Mouse (Mus musculus) myocyte (in vitro differentiated cells): ENCODE data around the gene Lamc1. TPM values are rescaled to one million over a fixed set of nuclear protein-coding genes. Genes with fewer than 3 reads are reported as not detected.

Source experiments
- H3K27me3 ChIP-seq: one replicate; pipeline ENCODE4 v1.6.1; 2011; ENCODE audit not compliant: control insufficient read depth, insufficient read depth, insufficient read length
- H3K36me3 ChIP-seq: one replicate; pipeline ENCODE4 v1.6.1; 2011; ENCODE audit not compliant: control insufficient read depth, insufficient read depth
- H3K4me2 ChIP-seq: one replicate; pipeline ENCODE4 v1.6.1; 2011; ENCODE audit warnings: low read depth, control low read depth
- H3K4me3 ChIP-seq: one replicate; pipeline ENCODE4 v1.5.1; 2011; ENCODE audit warnings: mild to moderate bottlenecking, control low read depth, moderate library complexity
- H3K79me2 ChIP-seq: one replicate; pipeline ENCODE4 v1.6.1; 2011; ENCODE audit not compliant: control insufficient read depth, insufficient read depth
- H3ac ChIP-seq: one replicate; pipeline ENCODE4 v1.6.1; 2011; ENCODE audit not compliant: control insufficient read depth, insufficient read length
- CEBPB ChIP-seq: IDR thresholded peaks from 2 replicates; pipeline ENCODE4 v1.6.1; 2011; ENCODE audit warnings: mild to moderate bottlenecking, moderate library complexity; ENCODE audit not compliant: poor library complexity, insufficient read depth, severe bottlenecking
- E2F4 ChIP-seq: IDR thresholded peaks from one replicate; pipeline ENCODE4 v1.6.1; 2011; ENCODE audit warnings: mild to moderate bottlenecking, control low read depth, moderate library complexity; ENCODE audit not compliant: insufficient read depth
- MAX ChIP-seq: IDR thresholded peaks from one replicate; pipeline ENCODE4 v1.6.1; 2011; ENCODE audit warnings: low read depth, mild to moderate bottlenecking, control low read depth
- MYOD1 ChIP-seq, 3 experiments: IDR thresholded peaks; one replicate each; pipeline ENCODE4 v1.6.1; 2011; ENCODE audit warnings: control low read depth in 2 of 3, low read depth in 2 of 3, mild to moderate bottlenecking in 2 of 3, moderate library complexity in 1 of 3; ENCODE audit not compliant: insufficient read length in 2 of 3, control insufficient read depth in 1 of 3
- MYOG ChIP-seq, 3 experiments: IDR thresholded peaks; one replicate each; pipeline ENCODE4 v1.6.1; 2011; ENCODE audit warnings: control low read depth in 2 of 3, low read depth in 2 of 3, mild to moderate bottlenecking in 2 of 3; ENCODE audit not compliant: insufficient read length in 2 of 3, control insufficient read depth in 1 of 3, insufficient read depth in 1 of 3
- POLR2A ChIP-seq: IDR thresholded peaks from one replicate; pipeline ENCODE4 v1.6.1; 2011; ENCODE audit warnings: low read depth, mild to moderate bottlenecking, control low read depth, moderate library complexity; ENCODE audit not compliant: insufficient read length
- POLR2AphosphoS2 ChIP-seq: IDR thresholded peaks from one replicate; pipeline ENCODE4 v1.6.1; 2011; ENCODE audit warnings: low read depth, control low read depth; ENCODE audit not compliant: insufficient read length
- REST ChIP-seq: IDR thresholded peaks from one replicate; pipeline ENCODE4 v1.6.1; 2011; ENCODE audit warnings: mild to moderate bottlenecking, control low read depth, moderate library complexity; ENCODE audit not compliant: insufficient read depth, insufficient read length
- SRF ChIP-seq: IDR thresholded peaks from one replicate; pipeline ENCODE4 v1.6.1; 2011; ENCODE audit warnings: low read depth; ENCODE audit not compliant: control insufficient read depth, insufficient read length
- TCF12 ChIP-seq: IDR thresholded peaks from one replicate; pipeline ENCODE4 v1.6.1; 2011; ENCODE audit warnings: mild to moderate bottlenecking, control low read depth; ENCODE audit not compliant: poor library complexity, insufficient read depth, severe bottlenecking
- TCF3 ChIP-seq: IDR thresholded peaks from one replicate; pipeline ENCODE4 v1.6.1; 2011; ENCODE audit warnings: low read depth, control low read depth; ENCODE audit not compliant: insufficient read length
- USF1 ChIP-seq: IDR thresholded peaks from one replicate; pipeline ENCODE4 v1.6.1; 2011; ENCODE audit warnings: low read depth, mild to moderate bottlenecking, control low read depth, moderate library complexity
- polyA plus RNA-seq: library from polyadenylated mRNA; unstranded; fragments of >200 nt; fragmentation: generic; extraction: Trizol; gene quantifications from one replicate; pipeline ENCODE4 v1.2.1, GENCODE M21; 2012; ENCODE audit warnings: missing spikeins

Gene Lamc1
- polyA plus RNA-seq, 1 experiment, result 50.9 TPM

DNA sequence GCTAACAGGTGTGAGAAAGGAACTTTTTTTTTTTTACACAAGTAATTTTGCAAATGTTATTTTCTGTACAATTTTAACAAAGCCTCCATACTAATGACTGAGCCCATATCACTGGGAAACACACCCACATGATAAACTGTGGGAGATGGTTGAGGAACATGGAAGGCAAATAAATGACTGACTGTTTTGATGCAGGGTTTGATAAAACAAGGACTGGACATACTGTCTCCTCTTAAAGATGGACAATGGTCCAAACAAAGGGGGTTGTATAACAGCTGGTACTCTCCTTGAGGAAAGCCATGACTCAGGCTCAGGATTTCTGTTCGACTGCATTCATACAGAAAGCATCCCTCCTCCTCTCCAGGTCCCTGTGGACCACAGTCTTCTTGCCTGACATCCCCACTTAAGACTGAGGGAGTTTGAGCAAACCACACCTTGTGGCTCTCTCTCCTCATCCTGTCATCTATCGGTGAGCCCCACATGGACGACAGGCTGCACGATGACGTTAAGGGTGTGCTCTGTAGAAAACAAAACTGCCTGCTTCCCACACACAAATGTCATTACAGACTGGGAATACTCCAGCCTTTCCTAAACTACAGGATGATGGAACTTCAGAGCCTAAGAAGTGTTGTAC lies 50.1 kb downstream of the Lamc1 start:
- no peak for TF ChIP-seq REST
- H3K36me3 ChIP-seq, result no peaks in the 10 kb centered on the region
- no peaks in the 10 kb centered on the region for H3K27me3 ChIP-seq
- H3K4me3 ChIP-seq, result no peak overlapping the region
- H3K79me2 ChIP-seq, result peaks cover 75% of the 10 kb centered on the region
- no peak overlapping the region for H3ac ChIP-seq
- no peak overlapping the region for H3K4me2 ChIP-seq

DNA sequence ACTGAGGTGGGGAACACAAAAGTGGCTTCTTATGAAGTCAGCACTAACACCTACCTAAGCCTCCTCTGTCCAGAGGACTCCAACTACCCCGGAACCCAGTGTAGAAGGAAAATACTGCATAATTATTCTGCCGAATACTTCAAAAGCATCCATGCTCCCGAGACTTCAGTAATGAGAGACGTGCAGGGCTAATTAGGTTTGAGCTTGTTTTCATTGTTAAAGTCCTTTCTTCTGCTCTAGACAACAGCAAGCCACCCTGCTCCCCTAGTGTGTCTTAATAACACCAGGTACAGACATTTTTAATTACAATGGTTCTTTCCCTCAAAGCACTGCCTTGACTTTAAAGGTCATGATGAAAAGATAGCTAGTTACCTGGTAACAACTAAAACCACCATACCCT lies 51.1 kb downstream of the Lamc1 start:
- no peak overlapping the region for H3K4me3 ChIP-seq
- H3K79me2 ChIP-seq, result peaks cover 66% of the 10 kb centered on the region
- TF ChIP-seq SRF, result no peak
- no peak for TF ChIP-seq MYOG (IDR thresholded peaks at IDR 0.05; ENCODE audit: control insufficient read depth in 1 of 3, insufficient read depth in 1 of 3, insufficient read length in 2 of 3, low read depth in 2 of 3)
- no peak for TF ChIP-seq REST
- no peak for TF ChIP-seq POLR2AphosphoS2
- no peak for TF ChIP-seq TCF12
- TF ChIP-seq MAX, result no peak
- no peak for TF ChIP-seq E2F4
- TF ChIP-seq TCF3, result no peak
- no peaks in the 10 kb centered on the region for H3K27me3 ChIP-seq
- no peak overlapping the region for H3K4me2 ChIP-seq
- H3ac ChIP-seq, result no peak overlapping the region
- no peaks in the 10 kb centered on the region for H3K36me3 ChIP-seq

DNA sequence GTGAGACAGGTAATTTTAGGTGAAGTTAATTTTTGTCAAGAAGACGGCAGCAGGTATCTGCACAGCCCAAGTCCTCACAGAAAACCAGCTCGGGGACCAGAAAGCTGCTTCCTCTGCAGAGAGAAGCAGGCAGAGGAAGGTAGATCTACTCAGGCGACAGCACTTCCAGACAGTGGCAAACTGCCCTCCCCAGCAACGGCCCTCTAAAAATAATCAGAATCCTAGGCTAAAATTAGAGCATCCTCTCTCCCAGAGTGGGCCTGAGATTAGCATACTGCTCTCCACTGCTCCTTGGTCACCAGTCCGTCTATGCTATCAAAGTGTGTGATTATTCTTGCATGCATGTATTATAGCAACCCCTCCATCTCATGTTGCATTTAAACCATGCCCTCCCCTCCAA lies 52.2 kb downstream of the Lamc1 start:
- Histone ChIP-seq H3K4me2 (no peak overlapping the region), H3ac (no peak overlapping the region), H3K27me3 (no peaks in the 10 kb centered on the region), H3K4me3 (no peak overlapping the region), H3K36me3 (no peaks in the 10 kb centered on the region), H3K79me2 (peaks cover 61% of the 10 kb centered on the region)
- TF ChIP-seq MYOD1 (IDR thresholded peaks at IDR 0.05; ENCODE audit: control insufficient read depth in 1 of 3, insufficient read length in 2 of 3, low read depth in 2 of 3) (no peak), SRF (no peak), REST (no peak), POLR2A (no peak), E2F4 (no peak), MAX (no peak), CEBPB (no peak), TCF12 (no peak), MYOG (IDR thresholded peaks at IDR 0.05; ENCODE audit: control insufficient read depth in 1 of 3, insufficient read depth in 1 of 3, insufficient read length in 2 of 3, low read depth in 2 of 3) (no peak), USF1 (no peak), POLR2AphosphoS2 (no peak), TCF3 (no peak)

DNA sequence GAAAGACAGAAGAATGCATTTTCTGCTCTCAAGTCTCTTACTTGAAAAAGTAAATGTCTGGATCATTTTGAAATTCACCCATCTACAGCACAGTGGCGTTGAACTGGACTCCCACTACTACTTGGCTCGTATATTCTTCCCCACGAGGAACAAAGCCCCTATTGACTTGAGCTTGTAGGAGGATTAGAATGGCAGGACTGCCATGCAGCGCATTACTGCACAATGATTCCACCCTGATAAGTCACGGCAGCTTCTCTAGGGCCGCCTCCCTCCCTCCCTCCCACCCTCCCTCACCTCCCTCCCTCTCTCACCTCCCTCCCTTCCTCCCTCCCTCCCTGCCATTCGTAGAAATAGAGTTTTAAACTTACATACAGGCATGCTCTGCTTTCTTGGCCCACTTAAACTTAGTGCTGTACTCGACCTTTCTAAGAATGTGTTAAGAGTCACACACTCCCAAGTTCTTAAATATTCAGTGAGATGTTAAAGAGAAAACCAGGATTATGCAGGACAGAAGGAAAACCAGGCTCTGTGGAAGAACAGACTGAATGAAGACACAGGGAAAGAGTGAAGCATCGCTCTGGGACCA lies 54.5 kb downstream of the Lamc1 start:
- Histone ChIP-seq H3K36me3 (no peaks in the 10 kb centered on the region), H3K79me2 (peaks cover 50% of the 10 kb centered on the region), H3K27me3 (no peaks in the 10 kb centered on the region), H3K4me3 (no peak overlapping the region), H3K4me2 (no peak overlapping the region), H3ac (no peak overlapping the region)
- TF ChIP-seq USF1 (no peak), CEBPB (no peak), MYOD1 (IDR thresholded peaks at IDR 0.05; ENCODE audit: control insufficient read depth in 1 of 3, insufficient read length in 2 of 3, low read depth in 2 of 3) (no peak), E2F4 (no peak), TCF3 (no peak), MYOG (IDR thresholded peaks at IDR 0.05; ENCODE audit: control insufficient read depth in 1 of 3, insufficient read depth in 1 of 3, insufficient read length in 2 of 3, low read depth in 2 of 3) (no peak), REST (no peak), MAX (no peak), POLR2A (no peak), POLR2AphosphoS2 (no peak), SRF (no peak), TCF12 (no peak)

DNA sequence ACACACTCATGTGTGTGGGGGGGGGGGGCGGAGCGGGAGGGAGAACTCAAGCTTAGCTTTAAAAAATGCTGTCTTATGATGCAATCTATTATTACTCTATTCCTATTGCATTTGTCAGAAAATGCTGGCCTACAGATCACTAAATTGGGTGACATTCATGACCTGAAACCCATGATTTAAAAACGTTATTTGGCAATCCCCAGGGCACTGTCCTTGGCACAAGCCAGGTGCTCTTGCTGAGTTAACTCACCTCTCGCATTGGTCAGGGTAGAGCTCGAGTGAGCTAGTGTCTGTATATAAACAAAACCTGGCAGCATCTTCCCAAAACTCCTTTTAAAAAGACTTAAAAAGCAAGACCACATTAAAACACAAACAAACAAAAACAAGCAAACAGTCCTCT lies 57.1 kb downstream of the Lamc1 start:
- no peak for TF ChIP-seq REST
- TF ChIP-seq TCF3, result no peak
- no peak for TF ChIP-seq POLR2AphosphoS2
- no peak for TF ChIP-seq POLR2A
- TF ChIP-seq TCF12, result no peak
- no peak for TF ChIP-seq MAX
- TF ChIP-seq MYOD1 (IDR thresholded peaks at IDR 0.05; ENCODE audit: control insufficient read depth in 1 of 3, insufficient read length in 2 of 3, low read depth in 2 of 3), result no peak
- TF ChIP-seq SRF, result no peak
- no peak for TF ChIP-seq E2F4
- no peak for TF ChIP-seq CEBPB
- no peak for TF ChIP-seq MYOG (IDR thresholded peaks at IDR 0.05; ENCODE audit: control insufficient read depth in 1 of 3, insufficient read depth in 1 of 3, insufficient read length in 2 of 3, low read depth in 2 of 3)
- TF ChIP-seq USF1, result no peak
- Histone ChIP-seq H3K79me2 (peaks cover 47% of the 10 kb centered on the region), H3ac (no peak overlapping the region), H3K27me3 (no peaks in the 10 kb centered on the region), H3K4me2 (no peak overlapping the region), H3K36me3 (no peaks in the 10 kb centered on the region), H3K4me3 (no peak overlapping the region)
